Mouse (Mus musculus) left cerebral cortex, adult 18-20 months (tissue): ENCODE measurements at regions not wholly inside any gene's neighbourhood (a gene's known extent, or its start where the extent isn't known, plus 50 kb on each side); places are given as distances from the start of the nearest gene placed in this dataset.

ENCODE experiments used
- DNase-seq, 2 experiments: peaks; one replicate each; pipeline ENCODE4 v3.0.0; 2021 to 2022; ENCODE audit warnings: low spot score in 2 of 2, mixed read lengths in 1 of 2

- DNase-seq, result no peak
Measured at GRCm38 (mm10) chr17:49215281-49215680, 212.9 kb upstream of the Mocs1 start.

- peak; percentile 55 to 63 for DNase-seq
Measured at GRCm38 (mm10) chr17:49219512-49220197, 208.5 kb upstream of the Mocs1 start.

GRCm38 (mm10) chr17:49223212-49223611, 204.9 kb upstream of the Mocs1 start:
- no peak for DNase-seq

DNA sequence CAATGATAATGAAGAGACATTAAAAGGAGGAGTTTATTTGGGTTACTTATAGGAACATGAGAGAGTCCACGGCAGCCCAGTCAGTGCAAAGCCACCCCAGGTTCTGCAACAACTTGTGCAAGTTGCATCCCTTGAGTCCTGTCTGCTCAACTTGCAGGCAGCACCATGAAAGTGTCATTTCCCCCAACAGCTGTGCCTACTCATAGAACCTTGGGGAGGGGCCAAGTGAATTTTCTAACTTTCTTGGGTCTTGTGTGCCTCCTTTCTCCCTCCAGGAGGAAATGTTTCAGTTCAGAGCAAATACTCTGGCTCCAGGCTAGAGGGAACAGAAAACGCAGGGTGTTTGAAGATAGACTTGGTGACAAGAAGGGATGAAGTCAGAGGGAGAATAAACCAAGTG, 204.5 kb upstream of the Mocs1 start:
- DNase-seq, result peak in 1 of 2 experiments; percentile 7

DNA sequence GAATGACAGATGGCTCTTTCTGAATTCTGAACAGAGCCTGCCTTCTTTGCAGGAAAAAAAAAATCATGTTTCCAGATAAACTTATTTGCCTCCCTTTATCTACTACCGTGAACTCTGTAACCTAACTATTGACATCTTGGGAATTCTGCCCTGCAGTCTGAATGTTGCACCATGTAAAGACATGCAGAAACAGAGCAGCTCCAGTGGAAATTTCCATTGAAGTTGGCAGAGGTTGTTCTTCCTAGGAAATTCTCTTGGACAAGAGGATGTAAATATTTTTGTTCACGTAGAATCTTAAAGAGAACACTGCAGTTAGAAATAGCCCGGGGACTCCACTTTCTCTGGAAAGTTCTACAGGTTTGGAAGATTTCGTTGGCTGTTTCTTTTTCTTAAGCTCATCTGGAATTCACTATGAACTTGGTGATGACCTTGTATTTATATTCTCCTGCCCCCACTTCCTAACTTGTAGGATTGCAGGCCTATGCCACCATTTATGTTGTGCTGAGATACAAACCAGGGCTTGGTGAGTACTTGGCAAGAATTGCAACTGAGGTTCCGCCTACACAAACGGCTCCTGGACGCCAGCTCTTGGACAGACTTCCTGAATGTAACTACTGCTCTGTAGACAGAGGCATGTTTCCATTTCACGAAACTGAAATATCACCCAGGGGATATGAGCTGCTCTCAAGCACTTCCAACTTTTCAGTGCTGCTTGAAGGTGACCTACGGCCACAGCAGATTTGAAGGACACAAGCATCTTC, 202.7 kb upstream of the Mocs1 start:
- DNase-seq, result peak; percentile 32 to 57

GRCm38 (mm10) chr17:49226016-49226400, 202.2 kb upstream of the Mocs1 start:
- DNase-seq, result no peak

DNA sequence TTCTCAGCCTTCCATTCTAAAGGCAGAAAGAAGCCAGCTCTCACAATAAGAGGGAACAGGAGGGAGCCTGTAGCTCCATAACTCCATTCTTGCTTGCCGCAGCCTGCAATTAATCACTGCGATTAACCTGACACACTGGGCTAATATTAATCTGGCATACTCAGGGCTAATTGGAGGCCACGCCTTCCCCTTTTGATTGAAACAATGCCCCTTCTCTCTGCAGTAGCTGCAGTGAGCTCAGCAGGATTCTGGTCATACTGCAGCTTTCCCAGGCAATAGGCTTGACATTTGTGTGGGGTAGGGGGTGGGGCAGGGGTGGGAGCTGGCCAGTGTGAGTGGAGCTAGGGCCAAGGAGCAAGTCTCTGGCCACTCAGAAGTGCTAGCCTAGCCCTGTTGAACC, 196.9 kb upstream of the Mocs1 start:
- DNase-seq, result no peak

DNA sequence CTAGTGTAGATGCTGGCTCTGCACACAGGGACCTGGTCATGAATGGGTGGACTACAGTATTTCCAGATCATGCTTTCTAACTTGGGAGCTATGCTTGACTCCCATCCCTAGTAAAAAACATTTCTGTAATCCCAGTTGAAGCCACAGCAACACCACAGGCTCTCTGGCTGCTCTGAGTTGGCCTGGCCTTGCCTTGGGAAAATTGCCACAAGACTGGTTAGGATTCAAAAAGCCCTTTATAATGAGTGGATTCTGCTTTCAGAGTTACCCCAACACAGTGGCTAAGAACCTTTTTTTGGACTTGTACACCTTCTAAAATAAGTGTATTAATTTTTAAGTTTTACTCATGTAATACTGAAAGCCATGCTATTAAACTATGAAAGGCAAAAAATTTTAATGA, 188.1 kb upstream of the Mocs1 start:
- DNase-seq, result no peak

DNA sequence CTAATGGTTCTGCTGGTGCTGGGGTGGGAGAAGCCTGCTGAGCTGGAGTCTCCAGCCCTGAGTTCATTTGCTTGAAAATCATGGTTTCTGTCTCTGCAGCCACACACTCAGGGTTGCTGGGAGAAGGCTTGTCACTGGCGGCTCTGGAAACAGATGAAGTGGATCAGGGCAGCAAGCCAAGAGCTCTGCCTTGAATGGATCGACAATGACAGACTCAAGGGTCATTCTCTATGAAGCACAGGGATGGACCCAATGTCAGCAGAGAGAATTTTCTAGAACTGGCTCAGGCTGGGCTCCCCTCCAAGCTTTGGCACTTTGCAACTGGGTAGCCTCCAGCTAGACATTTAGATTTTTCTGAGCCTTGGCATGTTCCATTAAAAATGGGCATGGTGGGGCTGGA, 184.7 kb upstream of the Mocs1 start:
- peak in 1 of 2 experiments; percentile 27 for DNase-seq

DNA sequence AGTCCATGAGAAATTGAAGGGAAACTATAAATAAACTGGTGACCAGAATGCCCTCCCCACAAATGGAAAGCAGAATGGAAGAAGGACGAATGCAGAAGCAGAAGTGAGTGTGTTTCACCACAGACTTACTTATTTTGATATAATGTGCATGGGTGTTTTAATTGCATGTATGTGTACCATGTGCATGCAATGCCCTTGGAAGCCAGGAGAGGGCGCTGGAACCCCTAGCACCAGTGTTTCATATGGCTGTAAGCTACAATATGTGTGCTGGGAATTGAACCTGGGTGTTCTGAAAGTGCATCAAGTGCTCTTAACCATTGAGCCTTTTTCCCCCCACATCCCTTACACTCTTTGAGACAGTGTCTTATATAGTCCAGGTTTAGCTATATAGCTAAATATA, 183.1 kb upstream of the Mocs1 start:
- no peak for DNase-seq

DNA sequence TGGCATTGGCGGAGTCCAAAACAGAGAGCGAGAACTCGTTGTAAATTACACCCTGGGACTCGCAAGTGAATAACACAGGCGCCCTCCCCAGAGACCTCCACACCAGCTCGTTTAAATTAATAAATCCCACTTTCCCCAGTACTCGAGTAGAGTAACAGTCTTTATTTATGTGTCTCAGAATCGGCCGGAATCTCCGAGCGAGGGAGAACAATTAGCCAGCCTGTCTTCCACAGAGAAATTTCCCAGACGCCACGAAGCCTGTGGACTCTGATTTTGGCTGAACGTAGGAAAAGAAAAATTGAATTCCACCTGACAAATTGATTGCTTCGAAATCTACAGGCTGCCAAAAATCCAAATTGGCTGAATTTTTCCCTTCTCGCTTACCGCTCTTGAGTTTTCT, 180.9 kb upstream of the Mocs1 start:
- no peak for DNase-seq

DNA sequence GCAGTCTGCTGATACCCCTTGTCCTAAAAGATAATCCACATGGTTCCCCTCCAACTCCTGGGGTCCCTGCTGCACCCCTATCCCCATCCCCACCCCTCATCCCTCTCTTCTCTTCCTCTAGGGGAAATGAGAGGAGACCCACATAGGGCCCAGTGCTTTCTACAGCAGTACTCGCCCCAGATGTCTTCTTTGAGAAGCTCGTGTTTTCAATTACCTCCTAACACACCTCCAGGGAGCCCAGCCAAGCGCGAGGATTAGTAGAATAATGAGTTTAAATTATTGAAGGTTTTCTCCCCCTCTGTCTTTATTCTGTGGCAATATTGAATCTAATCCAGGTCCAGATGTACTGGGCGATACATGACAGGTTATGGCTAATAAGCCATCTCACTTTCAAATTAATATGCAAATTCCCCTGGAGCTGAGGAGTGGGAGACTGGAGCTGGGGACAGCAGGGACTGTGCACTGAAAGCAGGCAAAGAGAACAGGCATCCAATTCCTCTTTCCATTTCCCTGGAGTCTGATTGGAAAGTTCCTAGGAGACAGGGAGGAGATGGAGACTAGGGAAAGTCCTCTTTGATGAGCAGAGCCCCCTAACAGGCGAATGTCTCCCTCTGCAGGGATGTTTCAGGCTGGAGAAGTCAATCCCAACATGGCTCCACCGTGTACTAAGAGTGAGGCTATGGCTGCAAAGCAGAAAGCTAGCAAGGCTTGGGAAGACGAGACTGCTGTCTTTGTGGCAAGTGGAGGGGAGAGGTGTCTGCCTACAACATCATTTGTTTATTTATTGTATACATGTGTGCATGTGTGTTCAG, 177.2 kb upstream of the Mocs1 start:
- no peak for DNase-seq

GRCm38 (mm10) chr17:49252271-49252670, 175.9 kb upstream of the Mocs1 start:
- no peak for DNase-seq

DNA sequence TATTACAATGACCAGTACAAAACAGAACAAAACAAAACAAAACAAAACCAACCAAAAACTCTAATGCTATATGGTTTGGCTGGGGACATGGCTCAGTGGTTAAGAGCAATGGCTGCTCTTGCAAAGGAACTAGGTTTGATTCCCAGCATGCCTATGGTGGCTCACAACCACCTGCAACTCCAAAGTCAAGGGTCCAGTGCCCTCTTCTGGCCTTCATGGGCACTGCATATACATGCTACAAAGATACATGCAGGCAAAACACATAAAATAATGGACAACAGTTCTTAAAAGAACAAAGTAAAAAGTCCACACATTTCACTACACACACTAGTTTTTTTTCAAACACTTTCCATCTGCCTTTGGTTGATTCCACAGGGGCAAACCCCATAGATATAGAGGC, 169.7 kb upstream of the Mocs1 start:
- no peak for DNase-seq

GRCm38 (mm10) chr17:49262394-49262793, 165.8 kb upstream of the Mocs1 start:
- no peak for DNase-seq

DNA sequence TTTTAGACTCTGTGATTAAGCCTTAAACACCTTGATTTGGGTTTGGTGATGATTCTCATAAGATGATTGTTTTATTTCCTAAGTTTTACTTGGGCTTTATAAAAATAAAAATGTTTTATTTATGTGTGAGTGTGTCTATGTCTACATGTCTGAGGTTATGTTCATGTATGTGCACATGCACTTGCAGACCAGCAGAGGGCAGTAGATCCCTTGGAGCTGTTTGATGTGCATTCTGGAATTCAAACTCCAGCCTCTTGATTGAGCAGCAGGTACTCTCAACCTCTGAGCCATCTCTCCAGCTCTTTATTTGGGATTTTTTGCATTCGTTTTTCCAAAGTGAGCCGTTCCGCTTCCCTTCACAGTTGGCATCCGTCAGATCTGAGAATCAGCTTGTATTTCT, 161.8 kb upstream of the Mocs1 start:
- no peak for DNase-seq

- DNase-seq, result no peak
Measured at GRCm38 (mm10) chr17:49269943-49270342, 158.2 kb upstream of the Mocs1 start.

GRCm38 (mm10) chr17:49272661-49273448, 155.3 kb upstream of the Mocs1 start:
- no peak for DNase-seq

- DNase-seq, result no peak
Measured at GRCm38 (mm10) chr17:49274936-49275335, 153.2 kb upstream of the Mocs1 start.

- no peak for DNase-seq
Measured at GRCm38 (mm10) chr17:49275421-49275820, 152.7 kb upstream of the Mocs1 start.

- no peak for DNase-seq
Measured at GRCm38 (mm10) chr17:49275916-49276315, 152.2 kb upstream of the Mocs1 start.
